Mouse (Mus musculus): Measurements from ENCODE around the gene Tada2b.

DNA sequence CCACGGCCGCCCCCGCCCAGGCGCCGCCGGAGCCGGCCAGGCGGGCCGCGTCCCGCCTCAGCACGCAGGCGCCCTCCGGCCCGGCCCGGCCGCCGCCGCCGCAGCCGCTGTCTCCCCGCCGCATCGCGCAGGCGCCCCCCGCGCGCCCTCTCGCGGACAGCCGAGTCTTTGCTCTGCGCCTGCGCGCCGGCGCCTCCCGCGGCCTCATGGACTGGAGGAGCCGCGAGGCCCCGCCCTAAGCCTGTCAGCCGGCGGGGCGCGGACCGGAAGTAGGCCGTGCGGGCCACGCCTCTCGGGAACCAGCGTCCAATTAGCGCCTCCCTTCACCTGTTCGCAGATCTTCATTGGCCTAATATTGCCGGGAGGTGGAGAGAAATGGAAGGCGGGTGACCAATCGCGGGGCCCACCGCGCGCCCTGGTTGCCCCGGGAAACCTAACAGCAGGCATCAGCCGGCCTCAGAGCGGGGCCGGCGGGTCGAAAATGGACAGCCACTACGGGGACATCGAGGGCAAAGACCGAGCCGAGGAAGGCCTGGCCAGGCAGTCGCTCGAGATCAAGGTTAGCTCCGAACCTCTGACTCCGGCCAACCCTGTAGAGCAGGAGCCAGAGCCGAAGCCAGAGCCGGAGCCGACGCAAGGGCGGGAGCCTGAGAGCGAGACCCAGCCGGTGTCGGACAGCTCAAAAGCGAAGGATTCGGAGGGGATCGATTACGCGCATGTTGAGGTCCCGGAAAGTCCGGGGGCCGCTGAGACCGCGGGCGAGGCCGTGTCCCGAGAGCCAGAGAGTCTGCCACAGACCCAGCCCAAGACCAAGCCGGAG lies at the start of gene Tada2b, which contains the start of gene Ccdc96:
- TF ChIP-seq POLR2A (IDR thresholded peaks at IDR 0.05; ENCODE audit: insufficient read depth, low read depth, low read length) (no peak), CTCF (IDR thresholded peaks at IDR 0.05) (peak; percentile 71), EP300 (IDR thresholded peaks at IDR 0.05; ENCODE audit: insufficient read depth, low read depth, low read length) (0 out of 2 replicates have a peak, but pooled peaks have one; percentile 25)
